Mouse (Mus musculus): ENCODE results near the gene Npr1.

DNA sequence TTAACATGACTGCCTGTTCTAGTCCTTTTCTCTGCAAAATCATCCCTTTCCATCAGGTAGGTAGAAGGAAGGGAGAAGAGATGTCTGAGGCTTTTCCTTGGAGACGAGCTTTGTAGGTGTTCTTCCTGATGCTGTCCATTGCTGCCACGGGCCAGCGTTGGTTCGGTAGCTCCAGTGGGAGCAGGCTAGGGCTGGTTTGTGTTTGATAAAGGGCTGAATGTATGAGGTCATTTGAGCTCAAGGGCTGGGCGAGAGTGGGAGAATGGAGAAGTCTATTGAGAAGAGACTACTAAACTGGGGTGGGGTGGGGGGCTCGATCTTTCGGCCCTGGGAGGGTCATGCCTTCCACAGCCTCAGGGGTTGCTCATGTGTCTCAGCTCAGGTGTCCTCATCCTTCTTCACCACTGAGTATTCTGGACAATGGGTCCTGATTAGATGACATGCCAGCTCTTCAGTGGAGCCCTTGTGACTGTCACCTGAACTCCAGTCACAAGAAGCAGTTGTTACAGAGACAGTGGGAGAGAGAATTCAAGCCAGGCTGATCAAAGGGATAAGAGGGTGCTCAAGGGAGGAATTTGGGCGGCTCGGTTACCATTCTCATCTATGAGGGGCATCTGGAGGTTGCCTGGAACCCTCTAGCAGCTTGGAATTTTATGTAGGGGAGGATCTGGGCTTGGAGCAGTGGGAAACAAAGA, 47.4 kb upstream of the Npr1 start:
- no peak for TF ChIP-seq CTCF (IDR thresholded peaks at IDR 0.05; ENCODE audit: low read depth, low read length)
- TF ChIP-seq EP300 (IDR thresholded peaks at IDR 0.05; ENCODE audit: insufficient read depth, low read depth, low read length) = peak; percentile 68; the same call in 1 of the 2 replicates
- TF ChIP-seq POLR2A (IDR thresholded peaks at IDR 0.05; ENCODE audit: insufficient read depth, low read length) = no peak

Measured in ES-Bruce4 (cell line).